ENCODE assay signal across 14 mouse cellular contexts in genomic region chr11:18015239-18015638, GRCm38 (mm10).
DNase-seq lines count a peak whose midpoint lies in the region; ATAC-seq and TF ChIP-seq lines count a peak whose summit lies in the region.
"Had no signal": no experiment of that assay in that cellular context is flagged by ENCODE, and none has a peak within 500 bp of the region (broad histone marks: within the 10 kb centered on the region; RNA-seq: fewer than 3 reads in every experiment).

No protein-coding gene starts in this region.

- H3K4me2 ChIP-seq in forebrain, embryonic 12.5 days, result 0 out of 2 replicates have a peak overlapping the region, but pooled peaks have one; percentile 21
- no peak overlapping the region for H3K4me2 ChIP-seq in forebrain, embryonic 16.5 days (ENCODE audit: low read length)
- no peak overlapping the region for H3K4me2 ChIP-seq in hindbrain, embryonic 14.5 days (replicated peaks)
- H3K4me2 ChIP-seq in midbrain, embryonic 15.5 days, result peak overlapping the region; percentile 26; the same call in 1 of the 2 replicates
- H3K4me2 ChIP-seq in stomach, postnatal 0 days (replicated peaks; ENCODE audit: low read depth), result no peak overlapping the region

- no peak for TF ChIP-seq CTCF in stomach, postnatal 0 days (IDR thresholded peaks at IDR 0.05; ENCODE audit: low read depth)

- H3K27me3 ChIP-seq in forebrain, embryonic 12.5 days, result no peaks in the 10 kb centered on the region
- H3K27me3 ChIP-seq in forebrain, embryonic 16.5 days (replicated peaks; ENCODE audit: control insufficient read depth, insufficient read depth, low read length), result no peaks in the 10 kb centered on the region
- no peaks in the 10 kb centered on the region for H3K27me3 ChIP-seq in embryonic facial prominence, embryonic 10.5 days (replicated peaks; ENCODE audit: low read depth, poor library complexity, severe bottlenecking)
- H3K27me3 ChIP-seq in hindbrain, embryonic 14.5 days (ENCODE audit: control insufficient read depth, insufficient read depth, low read length), result no peaks in the 10 kb centered on the region
- H3K27me3 ChIP-seq in midbrain, embryonic 15.5 days (replicated peaks), result no peaks in the 10 kb centered on the region
- H3K27me3 ChIP-seq in stomach, postnatal 0 days (ENCODE audit: control insufficient read depth, insufficient read depth, low read length), result no peaks in the 10 kb centered on the region

- ATAC-seq in forebrain, embryonic 12.5 days (ENCODE audit: low FRiP score), result 0 out of 2 replicates have a peak, but pooled peaks have one; percentile 45
- ATAC-seq in forebrain, embryonic 16.5 days, result no peak
- ATAC-seq in hindbrain, embryonic 14.5 days (ENCODE audit: low FRiP score), result no peak
- ATAC-seq in midbrain, embryonic 15.5 days (replicated peaks), result peak; percentile 72
- ATAC-seq in stomach, postnatal 0 days (ENCODE audit: low FRiP score, low TSS enrichment), result no peak

- no peak overlapping the region for H3K9ac ChIP-seq in forebrain, embryonic 12.5 days
- H3K9ac ChIP-seq in forebrain, embryonic 16.5 days (replicated peaks; ENCODE audit: low read depth, low read length), result no peak overlapping the region
- no peak overlapping the region for H3K9ac ChIP-seq in hindbrain, embryonic 14.5 days
- no peak overlapping the region for H3K9ac ChIP-seq in midbrain, embryonic 15.5 days
- no peak overlapping the region for H3K9ac ChIP-seq in stomach, postnatal 0 days (ENCODE audit: low read length)

- no peaks in the 10 kb centered on the region for H3K9me3 ChIP-seq in forebrain, embryonic 12.5 days
- no peaks in the 10 kb centered on the region for H3K9me3 ChIP-seq in forebrain, embryonic 16.5 days (ENCODE audit: control insufficient read depth, low read length)
- no peaks in the 10 kb centered on the region for H3K9me3 ChIP-seq in embryonic facial prominence, embryonic 10.5 days
- H3K9me3 ChIP-seq in hindbrain, embryonic 14.5 days (ENCODE audit: control insufficient read depth, low read length), result no peaks in the 10 kb centered on the region
- no peaks in the 10 kb centered on the region for H3K9me3 ChIP-seq in midbrain, embryonic 15.5 days
- no peaks in the 10 kb centered on the region for H3K9me3 ChIP-seq in stomach, postnatal 0 days (ENCODE audit: control insufficient read depth, low read length)
- H3K9me3 ChIP-seq: G1E had no signal

- peaks cover 18% of the 10 kb centered on the region for H3K4me1 ChIP-seq in forebrain, embryonic 12.5 days
- peaks cover 16% of the 10 kb centered on the region for H3K4me1 ChIP-seq in forebrain, embryonic 16.5 days (replicated peaks; ENCODE audit: control insufficient read depth, insufficient read depth, low read length)
- H3K4me1 ChIP-seq in embryonic facial prominence, embryonic 10.5 days, result peaks cover 26% of the 10 kb centered on the region
- H3K4me1 ChIP-seq in hindbrain, embryonic 14.5 days (replicated peaks; ENCODE audit: control insufficient read depth, insufficient read depth, low read length), result peaks cover 9% of the 10 kb centered on the region
- H3K4me1 ChIP-seq in midbrain, embryonic 15.5 days, result peaks cover 12% of the 10 kb centered on the region
- H3K4me1 ChIP-seq in stomach, postnatal 0 days (replicated peaks; ENCODE audit: control insufficient read depth, insufficient read depth), result peaks cover 2% of the 10 kb centered on the region; the same call in 1 of the 2 replicates

- no peak overlapping the region for H3K4me3 ChIP-seq in forebrain, embryonic 12.5 days (replicated peaks)
- no peak overlapping the region for H3K4me3 ChIP-seq in forebrain, embryonic 16.5 days (replicated peaks; ENCODE audit: low read length)
- H3K4me3 ChIP-seq in embryonic facial prominence, embryonic 10.5 days, result no peak overlapping the region
- H3K4me3 ChIP-seq in hindbrain, embryonic 14.5 days (replicated peaks; ENCODE audit: low read length), result no peak overlapping the region
- no peak overlapping the region for H3K4me3 ChIP-seq in midbrain, embryonic 15.5 days
- H3K4me3 ChIP-seq in stomach, postnatal 0 days (ENCODE audit: low read depth, low read length), result no peak overlapping the region

- TF ChIP-seq EP300 in stomach, postnatal 0 days (optimal IDR thresholded peaks at IDR 0.05), result no peak

- no peak overlapping the region for H3K27ac ChIP-seq in forebrain, embryonic 12.5 days
- no peak overlapping the region for H3K27ac ChIP-seq in forebrain, embryonic 16.5 days (ENCODE audit: low read length)
- no peak overlapping the region; the same call in 1 of the 2 replicates for H3K27ac ChIP-seq in embryonic facial prominence, embryonic 10.5 days (replicated peaks)
- H3K27ac ChIP-seq in hindbrain, embryonic 14.5 days, result peak overlapping the region; percentile 49
- H3K27ac ChIP-seq in midbrain, embryonic 15.5 days, result no peak overlapping the region
- no peak overlapping the region for H3K27ac ChIP-seq in stomach, postnatal 0 days (replicated peaks)
- H3K27ac ChIP-seq: macrophage had no signal

- peak; percentile 9 for DNase-seq in embryonic facial prominence, embryonic 10.5 days (ENCODE audit: low spot score)
- DNase-seq in hindbrain, embryonic 14.5 days (ENCODE audit: low spot score), result no peak
- DNase-seq in stomach, postnatal 0 days (ENCODE audit: low spot score), result no peak
- DNase-seq in urinary bladder, adult 18-20 months (ENCODE audit: low spot score in 2 of 2), result no peak
- no peak for DNase-seq in cerebellum, adult 18-20 months
- DNase-seq: adrenal gland, postnatal 25 days; heart, postnatal 10 days; lung, adult 18-20 months; thymus, adult 18-20 months had no signal

- H3K36me3 ChIP-seq in forebrain, embryonic 12.5 days (replicated peaks), result no peaks in the 10 kb centered on the region
- no peaks in the 10 kb centered on the region for H3K36me3 ChIP-seq in forebrain, embryonic 16.5 days (ENCODE audit: control insufficient read depth, insufficient read depth)
- H3K36me3 ChIP-seq in embryonic facial prominence, embryonic 10.5 days (replicated peaks), result no peaks in the 10 kb centered on the region
- H3K36me3 ChIP-seq in hindbrain, embryonic 14.5 days (replicated peaks; ENCODE audit: control insufficient read depth, insufficient read depth), result no peaks in the 10 kb centered on the region
- H3K36me3 ChIP-seq in midbrain, embryonic 15.5 days (replicated peaks), result no peaks in the 10 kb centered on the region
- H3K36me3 ChIP-seq in stomach, postnatal 0 days (ENCODE audit: control insufficient read depth, insufficient read depth, low read length), result no peaks in the 10 kb centered on the region
- H3K36me3 ChIP-seq: G1E had no signal

- 19% methylated on average over 4 of the region's 4 CpGs for WGBS in forebrain, embryonic 12.5 days
- WGBS in forebrain, embryonic 16.5 days, result 18% methylated on average over 4 of the region's 4 CpGs
- WGBS in embryonic facial prominence, embryonic 10.5 days, result 31% methylated on average over 4 of the region's 4 CpGs
- 29% methylated on average over 4 of the region's 4 CpGs for WGBS in hindbrain, embryonic 14.5 days
- 23% methylated on average over 4 of the region's 4 CpGs for WGBS in midbrain, embryonic 15.5 days
- 36% methylated on average over 4 of the region's 4 CpGs for whole genome bisulfite sequencing in stomach, postnatal 0 days

Comparison
In these comparisons a context has a peak if more than half of its experiments do, and no peak if none do; other contexts are left out.
1. ATAC-seq: peak in forebrain, embryonic 12.5 days (single experiment) and midbrain, embryonic 15.5 days (single experiment); none in forebrain, embryonic 16.5 days (single experiment), hindbrain, embryonic 14.5 days (single experiment) and stomach, postnatal 0 days (single experiment).
2. H3K4me2 ChIP-seq: peak in forebrain, embryonic 12.5 days (single experiment) and midbrain, embryonic 15.5 days (single experiment); none in forebrain, embryonic 16.5 days (single experiment), hindbrain, embryonic 14.5 days (single experiment) and stomach, postnatal 0 days (single experiment).